Mouse (Mus musculus) liver, adult 2 months (tissue): Measurements from ENCODE around the gene Pigm. TPM values are rescaled to one million over a fixed set of nuclear protein-coding genes. Genes with fewer than 3 reads are reported as not detected.

Experiments used
- DNase-seq: peaks from one replicate; pipeline ENCODE4 v3.0.0-alpha.2; 2011; ENCODE audit warnings: low read depth, low spot score; ENCODE audit errors: extremely low read depth
- H3K27ac ChIP-seq: fragments of 200-500 bp; replicated peaks from 2 replicates; pipeline ENCODE4 v1.5.1; 2012; ENCODE audit warnings: low read depth, mild to moderate bottlenecking, control low read depth, inconsistent platforms, low read length; ENCODE audit not compliant: insufficient read depth
- H3K27me3 ChIP-seq: fragments of 200-500 bp; 2 replicates; pipeline ENCODE4 v1.6.1; 2012; ENCODE audit warnings: mild to moderate bottlenecking, moderate library complexity, low read length, inconsistent platforms; ENCODE audit not compliant: control insufficient read depth, insufficient read depth
- H3K36me3 ChIP-seq: fragments of 200-500 bp; 2 replicates; pipeline ENCODE4 v1.6.1; 2012; ENCODE audit warnings: low read length, inconsistent platforms; ENCODE audit not compliant: control insufficient read depth, insufficient read depth
- H3K4me1 ChIP-seq: fragments of 200-500 bp; 2 replicates; pipeline ENCODE4 v1.6.1; 2011; ENCODE audit warnings: low read length; ENCODE audit not compliant: control insufficient read depth, insufficient read depth
- H3K4me3 ChIP-seq: fragments of 200-500 bp; 2 replicates; pipeline ENCODE4 v1.5.1; 2011; ENCODE audit warnings: low read depth, mild to moderate bottlenecking, control low read depth, low read length, moderate library complexity; ENCODE audit not compliant: insufficient read depth
- H3K79me2 ChIP-seq: fragments of 200-500 bp; 2 replicates; pipeline ENCODE4 v1.6.1; 2012; ENCODE audit warnings: inconsistent platforms, mild to moderate bottlenecking, low read length, moderate library complexity; ENCODE audit not compliant: control insufficient read depth, insufficient read depth
- H3K9ac ChIP-seq: fragments of 200-500 bp; 2 replicates; pipeline ENCODE4 v1.6.1; 2012; ENCODE audit warnings: low read depth, mild to moderate bottlenecking, control low read depth, inconsistent platforms, low read length
- CTCF ChIP-seq: fragments of 200-500 bp; IDR thresholded peaks from 2 replicates; pipeline ENCODE4 v1.5.1; 2011; ENCODE audit warnings: low read depth, low read length, control low read depth
- POLR2A ChIP-seq: fragments of 200-500 bp; IDR thresholded peaks from 2 replicates; pipeline ENCODE4 v1.6.1; 2011; ENCODE audit warnings: low read length, control low read depth; ENCODE audit not compliant: insufficient read depth; ENCODE audit errors: extremely low read depth
- WGBS: fragments of 180-500 bp; shearing (Covaris S2); methylation state at CpG from one replicate; pipeline ENCODE4 v1.1.7; 2018; 5-methylcytosine and 5-hydroxymethylcytosine counted together
- polyA plus RNA-seq: library from polyadenylated mRNA; depleted of rRNA; stranded (reverse); fragments of >200 nt; gene quantifications from 2 replicates; pipeline ENCODE4 v1.2.3, GENCODE M21; 2012
- total RNA-seq: library from RNA; depleted of rRNA; stranded (reverse); fragments of >200 nt; gene quantifications from 2 replicates; pipeline ENCODE4 v1.2.3, GENCODE M21; 2014

Pigm gene
- total and polyA plus RNA-seq, 2 experiments: 3.7 to 4.4 TPM

DNA sequence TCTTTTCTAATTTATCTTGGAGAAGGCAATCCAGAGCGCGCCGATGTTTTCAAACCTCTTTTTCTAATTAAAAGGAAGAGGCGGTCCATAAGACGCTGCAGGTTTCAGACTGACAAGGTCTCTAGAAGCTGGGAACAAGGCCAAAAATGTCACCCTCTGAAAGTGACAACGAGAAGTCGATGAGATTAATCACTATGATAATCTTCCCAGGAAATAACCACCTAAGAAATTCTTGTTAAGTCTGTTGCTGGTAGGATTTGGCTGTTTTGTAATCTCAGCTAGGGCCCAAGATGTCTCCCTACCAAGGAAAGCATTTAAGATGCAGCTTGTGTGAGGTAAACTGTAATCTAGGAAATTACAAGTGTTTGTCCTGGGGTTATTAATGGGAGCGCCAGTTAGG lies 17.4 kb downstream of the Pigm start:
- Histone ChIP-seq H3K27me3 (no peaks in the 10 kb centered on the region), H3K27ac (no peak overlapping the region), H3K4me1 (no peaks in the 10 kb centered on the region), H3K36me3 (no peaks in the 10 kb centered on the region), H3K4me3 (no peak overlapping the region), H3K79me2 (no peaks in the 10 kb centered on the region), H3K9ac (no peak overlapping the region)
- TF ChIP-seq POLR2A: no peak
- no peak for TF ChIP-seq CTCF
- no peak for DNase-seq
- WGBS: 70% methylated on average over 8 of the region's 8 CpGs

- no peaks in the 10 kb centered on the region for H3K27me3 ChIP-seq
- no peaks in the 10 kb centered on the region for H3K79me2 ChIP-seq
- H3K4me1 ChIP-seq: no peaks in the 10 kb centered on the region
- DNase-seq: no peak
- no peaks in the 10 kb centered on the region for H3K36me3 ChIP-seq
- no peak overlapping the region for H3K4me3 ChIP-seq
- TF ChIP-seq POLR2A: no peak
- no peak for TF ChIP-seq CTCF
- H3K9ac ChIP-seq: no peak overlapping the region
- 56% methylated on average over 9 of the region's 9 CpGs for WGBS
- H3K27ac ChIP-seq: no peak overlapping the region
Observed at GRCm38 (mm10) chr1:172396996-172397752, 20.8 kb downstream of the Pigm start.

- Histone ChIP-seq H3K4me3 (no peak overlapping the region), H3K4me1 (no peaks in the 10 kb centered on the region), H3K27ac (no peak overlapping the region), H3K27me3 (no peaks in the 10 kb centered on the region), H3K36me3 (no peaks in the 10 kb centered on the region), H3K9ac (no peak overlapping the region), H3K79me2 (no peaks in the 10 kb centered on the region)
- 42% methylated on average over 16 of the region's 16 CpGs for WGBS
- TF ChIP-seq CTCF: no peak
- TF ChIP-seq POLR2A: no peak
- no peak for DNase-seq
Observed at GRCm38 (mm10) chr1:172406077-172406706, 29.8 kb downstream of the Pigm start.

DNA sequence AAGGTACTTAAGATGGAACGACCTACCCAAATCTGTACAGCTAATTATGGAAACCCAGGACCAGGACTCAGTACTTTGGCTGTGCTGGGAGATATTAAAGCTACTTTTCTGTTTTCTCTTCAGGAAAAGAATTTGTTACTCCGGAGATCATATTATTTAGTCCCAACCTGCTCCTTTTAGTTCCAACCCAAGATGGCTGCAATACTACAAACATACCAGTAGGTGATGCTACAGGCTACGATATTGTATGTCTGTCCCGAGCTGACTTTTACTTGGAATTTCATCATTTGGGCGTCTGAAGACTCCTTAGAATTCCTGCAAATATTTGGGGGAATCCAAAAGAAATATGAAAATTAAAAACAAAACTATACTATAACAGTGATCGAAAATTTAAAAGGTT lies 32.6 kb downstream of the Pigm start:
- 8% methylated on average over 6 of the region's 6 CpGs for WGBS
- TF ChIP-seq POLR2A (no peak), CTCF (peak; percentile 63)
- no peaks in the 10 kb centered on the region for H3K27me3 ChIP-seq

DNA sequence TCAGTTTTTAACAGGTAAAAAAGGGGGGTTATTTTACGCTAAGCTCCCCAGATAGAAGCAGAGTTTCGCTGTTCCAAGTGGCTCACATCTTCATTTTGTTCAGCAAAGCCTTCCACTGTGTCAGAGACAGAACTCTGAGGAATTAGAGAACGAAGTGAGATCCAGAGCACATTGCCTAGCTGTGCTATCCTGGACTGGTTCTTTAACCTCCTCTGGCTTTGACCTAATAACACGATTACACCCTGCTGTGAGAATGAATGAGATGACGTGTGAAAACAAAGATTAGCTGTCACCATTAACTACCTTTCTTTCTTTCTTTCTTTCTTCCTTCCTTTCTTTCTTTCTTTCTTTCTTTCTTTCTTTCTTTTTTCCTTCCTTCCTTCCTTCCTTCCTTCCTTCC lies 33.1 kb downstream of the Pigm start:
- Histone ChIP-seq H3K79me2 (no peaks in the 10 kb centered on the region), H3K27ac (no peak overlapping the region), H3K36me3 (no peaks in the 10 kb centered on the region), H3K4me1 (no peaks in the 10 kb centered on the region), H3K9ac (no peak overlapping the region), H3K27me3 (no peaks in the 10 kb centered on the region), H3K4me3 (no peak overlapping the region)
- WGBS: 15% methylated on average over 5 of the region's 5 CpGs
- TF ChIP-seq CTCF: no peak
- no peak for TF ChIP-seq POLR2A
- no peak for DNase-seq

More for the DNA sequence above, 32.6 kb downstream of the Pigm start:
- Histone ChIP-seq H3K27ac (no peak overlapping the region), H3K36me3 (no peaks in the 10 kb centered on the region), H3K9ac (no peak overlapping the region), H3K4me3 (no peak overlapping the region), H3K79me2 (no peaks in the 10 kb centered on the region), H3K4me1 (no peaks in the 10 kb centered on the region)
- DNase-seq: peak; percentile 30

DNA sequence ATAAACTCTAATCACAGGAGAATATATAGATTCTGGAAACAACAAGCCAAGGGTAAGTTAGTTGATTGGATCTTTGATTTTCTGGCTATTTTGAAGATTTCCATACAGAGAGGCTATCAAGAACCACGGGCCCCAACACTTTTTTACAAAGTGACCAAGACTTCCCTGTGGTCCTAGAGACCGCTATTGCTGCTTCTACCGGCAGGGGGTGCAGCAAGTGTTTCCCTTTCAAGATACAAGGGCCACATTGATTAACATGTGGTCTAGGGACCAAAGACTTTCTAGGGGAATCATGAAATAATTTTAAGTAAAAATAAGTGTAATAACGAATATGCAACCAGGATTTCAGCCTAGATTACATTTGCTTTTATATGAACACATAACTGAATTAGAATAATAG lies 34.5 kb downstream of the Pigm start:
- Histone ChIP-seq H3K27ac (no peak overlapping the region), H3K36me3 (no peaks in the 10 kb centered on the region), H3K27me3 (no peaks in the 10 kb centered on the region), H3K9ac (no peak overlapping the region), H3K4me1 (no peaks in the 10 kb centered on the region), H3K4me3 (no peak overlapping the region), H3K79me2 (no peaks in the 10 kb centered on the region)
- peak; percentile 28 for DNase-seq
- 5% methylated on average over 4 of the region's 4 CpGs for WGBS
- TF ChIP-seq CTCF (peak; percentile 66), POLR2A (no peak)
